Mouse (Mus musculus) hematopoietic stem cell, adult 5-6 weeks (primary cell): ENCODE data around the gene Zbtb37. TPM values are rescaled to one million over a fixed set of nuclear protein-coding genes. Genes with fewer than 3 reads are reported as not detected.
"Not testable (repeated sequence)": the region's sequence is repeated elsewhere in the genome, so short reads cannot be mapped to it uniquely, and the experiment has no call there.

ENCODE experiments used
- ATAC-seq, 2 experiments: fragments of 125-278 bp in 1 of 2; replicated peaks in 1 of 2; 2 replicates each; pipeline ENCODE4 v1.8.0; 2016 to 2017; ENCODE audit warnings: inconsistent platforms in 2 of 2, mild to moderate bottlenecking in 2 of 2, moderate number of reproducible peaks in 2 of 2, low read depth in 1 of 2, moderate TSS enrichment in 1 of 2; ENCODE audit not compliant: low FRiP score in 2 of 2, poor library complexity in 2 of 2, severe bottlenecking in 2 of 2, insufficient read depth in 1 of 2, low TSS enrichment in 1 of 2
- total RNA-seq: library from RNA; stranded (forward); fragments of 172-1452, 232-1000 nt; gene quantifications from 2 replicates; pipeline ENCODE4 v1.2.3, GENCODE M21; 2017

Zbtb37 gene
- total RNA-seq, 1 experiment from 2014 or later: 8.7 TPM

- no peak for ATAC-seq
Observed at GRCm38 (mm10) chr1:161036411-161036841, 1.8 kb upstream of the Zbtb37 start.

DNA sequence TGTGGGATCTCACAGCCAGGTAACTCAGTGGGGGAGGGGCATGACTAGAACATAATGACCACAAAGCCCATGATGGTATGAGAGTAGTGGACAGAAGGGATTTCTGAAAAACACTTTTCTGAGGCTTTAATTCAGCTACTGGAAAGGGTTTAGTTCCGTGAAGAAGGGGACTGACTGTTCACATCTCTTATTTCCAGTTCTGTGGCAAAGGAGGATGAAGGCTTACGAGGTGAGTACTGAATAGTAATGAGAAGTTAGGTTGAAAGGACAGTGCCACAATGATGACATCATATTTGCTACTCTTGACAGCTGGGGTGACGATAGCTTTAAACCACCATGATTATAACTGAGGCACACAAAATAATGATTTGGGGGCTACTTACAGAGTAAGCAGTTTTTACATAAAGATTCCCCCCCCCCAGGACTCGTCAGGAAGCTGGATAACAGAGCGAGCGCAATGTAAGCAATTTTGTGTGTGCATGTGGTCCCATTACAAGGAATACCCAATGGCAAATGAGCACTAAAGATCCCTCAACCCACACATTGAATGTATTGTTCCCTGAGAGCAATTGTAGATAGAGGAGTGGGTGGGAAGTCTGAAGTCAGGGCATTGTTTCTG, 1.2 kb upstream of the Zbtb37 start:
- ATAC-seq: no peak

DNA sequence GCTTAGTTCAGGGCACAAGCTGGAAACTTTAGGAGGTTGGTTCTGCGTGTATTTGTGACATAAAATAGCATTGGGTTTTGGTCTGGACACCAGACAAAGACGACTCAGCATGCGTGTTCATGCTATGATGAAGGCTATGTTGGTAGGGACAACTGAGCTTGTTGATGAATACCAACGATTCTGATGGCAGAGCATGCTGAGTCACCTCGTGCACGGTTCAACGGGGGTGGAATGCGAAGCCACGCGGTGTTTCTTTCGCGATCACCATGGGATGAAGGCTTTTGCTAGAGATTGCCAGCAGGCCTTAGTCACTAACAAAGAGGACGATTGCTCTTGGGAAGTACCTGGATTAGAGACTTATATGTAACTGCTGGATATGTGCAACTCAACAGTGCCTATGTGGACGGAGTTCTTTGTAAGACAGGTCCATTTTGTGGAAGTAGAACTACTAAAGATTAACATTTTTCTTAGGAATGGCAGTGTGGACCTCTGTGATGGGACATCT, 684 bp upstream of the Zbtb37 start:
- ATAC-seq: peak in 1 of 2 experiments; percentile 37; a peak in 1 of 4 replicates

DNA sequence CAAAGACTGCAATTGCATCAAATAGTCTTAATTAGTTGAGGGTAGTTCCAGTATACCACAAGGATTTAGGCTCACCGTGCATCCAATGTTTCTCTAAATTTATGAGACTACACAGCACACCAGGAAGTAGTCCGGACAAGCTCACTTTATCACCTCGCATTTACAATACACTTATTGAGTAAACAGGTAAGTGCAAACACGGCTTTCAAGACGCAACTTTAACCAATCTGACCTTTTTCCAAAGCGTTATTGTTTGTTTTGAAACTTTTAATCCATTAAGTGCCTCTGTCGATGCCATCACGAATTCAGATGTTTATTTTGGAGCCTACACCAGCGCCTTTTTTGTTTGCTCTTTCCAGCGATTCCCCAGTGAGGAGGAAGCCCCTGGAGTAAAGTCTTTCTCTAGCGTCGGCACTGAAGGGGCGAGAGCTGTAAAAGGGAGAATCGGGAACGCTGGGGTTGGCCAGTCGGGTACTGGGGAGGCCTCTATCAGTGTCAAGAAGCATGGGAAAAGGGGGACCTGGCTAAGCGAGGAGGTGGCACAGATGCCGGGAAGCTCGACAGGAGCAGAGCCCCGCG, 704 bp downstream of the Zbtb37 start:
- no peak for ATAC-seq

GRCm38 (mm10) chr1:161032345-161032744, 2.3 kb downstream of the Zbtb37 start:
- ATAC-seq: no peak

DNA sequence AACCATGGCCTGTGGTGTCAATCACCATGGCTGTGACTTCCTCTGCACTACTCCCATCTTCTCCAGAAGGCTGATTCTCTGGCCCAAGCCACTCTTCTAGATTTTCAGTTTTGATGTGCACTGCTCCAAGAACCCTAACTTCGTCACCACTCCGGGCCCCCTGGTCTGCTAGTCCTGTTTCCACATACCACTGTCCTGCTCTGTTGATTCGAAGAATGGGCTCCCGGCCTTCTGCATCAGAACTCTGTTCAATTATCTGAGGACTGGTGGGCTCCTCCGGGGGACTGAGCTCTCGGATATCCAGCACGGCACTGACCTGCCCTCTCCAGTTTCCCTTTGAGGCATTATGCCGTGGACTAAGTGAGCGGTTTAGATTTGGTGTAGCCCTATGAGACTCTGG, 2.8 kb downstream of the Zbtb37 start:
- ATAC-seq: no peak

DNA sequence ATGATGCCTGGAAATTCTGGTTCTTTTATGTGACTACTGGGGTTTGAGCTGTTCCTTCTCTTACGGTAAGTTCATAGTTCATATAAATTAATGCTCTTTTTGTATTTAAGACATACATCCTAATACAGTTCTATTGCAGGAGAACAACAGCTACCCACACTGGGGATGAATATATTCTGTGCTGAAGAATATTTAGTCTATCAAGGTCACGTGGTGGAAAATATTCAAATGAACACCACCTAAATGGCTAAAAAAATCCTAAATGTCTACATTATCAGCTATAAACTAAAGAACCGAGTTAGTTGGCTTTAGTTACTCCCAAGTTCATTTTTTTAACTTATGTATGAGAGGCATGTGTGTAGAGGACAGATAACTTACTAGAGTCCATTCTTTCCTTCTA, 4.6 kb downstream of the Zbtb37 start:
- no peak for ATAC-seq

GRCm38 (mm10) chr1:161028427-161028826, 6.2 kb downstream of the Zbtb37 start:
- ATAC-seq: not testable (repeated sequence)

GRCm38 (mm10) chr1:161027196-161027595, 7.5 kb downstream of the Zbtb37 start:
- 0 out of 4 replicates have a peak, but pooled peaks of 1 of the 2 experiments have one; percentile 17 for ATAC-seq

DNA sequence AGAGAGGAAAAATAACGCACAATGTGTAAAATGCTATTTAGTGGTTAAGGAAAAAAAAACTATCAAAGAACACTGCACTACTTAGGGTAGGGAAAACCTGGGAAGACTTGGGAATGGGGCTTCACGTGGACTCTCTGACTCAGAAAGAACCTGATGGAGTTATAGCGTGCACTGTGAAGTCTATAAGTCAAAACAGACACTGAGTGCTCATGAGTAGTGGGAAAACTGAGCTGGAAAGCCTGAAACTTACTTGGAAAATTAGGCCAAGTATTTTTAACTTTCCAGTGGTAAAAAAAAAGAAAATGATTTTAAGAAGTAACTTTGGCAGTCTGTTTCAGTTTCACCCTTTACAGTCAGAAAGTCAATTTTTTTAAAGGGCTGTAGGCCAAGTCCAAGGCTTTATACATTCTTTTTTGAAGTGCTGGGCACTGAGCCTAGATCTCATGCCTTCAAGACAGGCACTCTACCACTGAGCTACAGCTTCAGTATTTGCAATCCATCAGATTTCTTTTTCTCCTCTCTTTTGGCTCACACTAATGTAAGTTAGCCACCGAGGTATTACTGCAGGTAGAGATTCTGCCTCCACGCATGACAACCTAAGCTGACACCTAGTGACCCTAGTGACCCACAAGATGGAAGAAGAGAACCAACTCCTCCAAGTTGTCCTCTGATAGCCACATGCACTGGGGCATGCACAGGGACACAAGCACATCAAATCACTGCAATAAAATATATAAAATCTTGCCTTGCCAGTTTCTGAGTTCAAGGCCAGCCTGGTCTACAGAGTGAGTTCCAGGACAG, 9.0 kb downstream of the Zbtb37 start:
- ATAC-seq: no peak

DNA sequence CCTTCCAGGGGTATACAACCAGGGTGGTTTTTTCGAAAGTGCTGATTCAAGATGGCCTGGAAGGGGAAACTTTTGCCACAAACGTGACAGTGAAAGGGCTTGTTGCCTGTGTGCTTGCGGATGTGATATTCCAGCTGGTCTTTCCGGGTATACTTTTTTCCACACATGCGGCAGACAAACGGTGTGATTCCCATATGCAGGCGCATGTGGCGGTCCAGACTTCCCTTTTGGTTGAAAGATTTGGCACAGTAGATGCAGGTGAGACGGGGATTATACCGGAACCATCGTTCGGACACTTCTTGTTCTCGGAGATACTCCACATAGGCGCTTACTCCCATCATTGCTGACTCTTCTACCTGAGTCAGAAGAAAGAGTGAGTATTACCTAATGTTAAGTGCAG, 14.6 kb downstream of the Zbtb37 start:
- ATAC-seq: no peak

GRCm38 (mm10) chr1:161016378-161016777, 18.3 kb downstream of the Zbtb37 start:
- no peak for ATAC-seq

GRCm38 (mm10) chr1:161010436-161010835, 24.2 kb downstream of the Zbtb37 start:
- ATAC-seq: no peak

- ATAC-seq: no peak
Observed at GRCm38 (mm10) chr1:161008038-161008437, 26.6 kb downstream of the Zbtb37 start.

- no peak for ATAC-seq
Observed at GRCm38 (mm10) chr1:161006471-161006870, 28.2 kb downstream of the Zbtb37 start.

GRCm38 (mm10) chr1:161005526-161005925, 29.1 kb downstream of the Zbtb37 start:
- ATAC-seq: no peak

DNA sequence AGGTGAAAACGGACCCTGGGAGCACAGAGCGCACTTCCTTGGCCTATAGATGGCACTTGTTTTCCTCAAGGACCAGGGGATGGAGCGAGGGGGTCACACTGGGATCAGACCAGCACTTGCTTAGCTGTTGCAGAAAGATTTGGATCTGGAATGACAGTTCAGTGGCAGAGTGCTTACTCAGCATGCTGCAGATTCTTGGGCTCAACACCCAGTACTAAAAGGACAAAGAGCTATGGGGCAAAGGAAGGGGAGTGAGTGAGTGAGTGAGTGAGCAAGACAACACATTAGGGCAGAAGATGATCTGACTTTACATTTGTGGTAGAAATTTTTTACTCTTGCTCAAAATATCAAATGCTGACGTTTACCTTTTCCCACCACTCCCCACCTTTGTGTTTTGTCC, 29.7 kb downstream of the Zbtb37 start:
- no peak for ATAC-seq

DNA sequence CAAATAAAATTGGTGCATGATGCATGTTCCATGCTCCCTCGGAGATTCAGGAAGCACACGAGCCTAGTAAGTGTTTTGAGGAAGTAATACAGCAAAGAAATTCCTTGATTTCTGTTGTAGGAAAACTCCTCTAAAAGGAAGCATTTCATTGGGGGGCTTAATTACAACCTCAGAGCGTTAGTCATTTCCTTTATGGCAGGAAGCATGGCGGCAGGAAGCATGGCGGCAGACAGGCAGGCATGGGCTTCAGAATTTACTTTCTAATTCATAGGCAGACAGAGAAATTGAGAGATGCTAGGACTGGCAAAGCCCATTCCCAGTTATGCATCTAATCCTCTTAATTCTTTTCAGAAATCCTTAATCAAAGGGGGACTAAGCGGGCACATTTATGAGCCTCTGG, 40.8 kb downstream of the Zbtb37 start:
- ATAC-seq: no peak
